Mouse (Mus musculus): Measurements from ENCODE around the gene Hist1h3i.

DNA sequence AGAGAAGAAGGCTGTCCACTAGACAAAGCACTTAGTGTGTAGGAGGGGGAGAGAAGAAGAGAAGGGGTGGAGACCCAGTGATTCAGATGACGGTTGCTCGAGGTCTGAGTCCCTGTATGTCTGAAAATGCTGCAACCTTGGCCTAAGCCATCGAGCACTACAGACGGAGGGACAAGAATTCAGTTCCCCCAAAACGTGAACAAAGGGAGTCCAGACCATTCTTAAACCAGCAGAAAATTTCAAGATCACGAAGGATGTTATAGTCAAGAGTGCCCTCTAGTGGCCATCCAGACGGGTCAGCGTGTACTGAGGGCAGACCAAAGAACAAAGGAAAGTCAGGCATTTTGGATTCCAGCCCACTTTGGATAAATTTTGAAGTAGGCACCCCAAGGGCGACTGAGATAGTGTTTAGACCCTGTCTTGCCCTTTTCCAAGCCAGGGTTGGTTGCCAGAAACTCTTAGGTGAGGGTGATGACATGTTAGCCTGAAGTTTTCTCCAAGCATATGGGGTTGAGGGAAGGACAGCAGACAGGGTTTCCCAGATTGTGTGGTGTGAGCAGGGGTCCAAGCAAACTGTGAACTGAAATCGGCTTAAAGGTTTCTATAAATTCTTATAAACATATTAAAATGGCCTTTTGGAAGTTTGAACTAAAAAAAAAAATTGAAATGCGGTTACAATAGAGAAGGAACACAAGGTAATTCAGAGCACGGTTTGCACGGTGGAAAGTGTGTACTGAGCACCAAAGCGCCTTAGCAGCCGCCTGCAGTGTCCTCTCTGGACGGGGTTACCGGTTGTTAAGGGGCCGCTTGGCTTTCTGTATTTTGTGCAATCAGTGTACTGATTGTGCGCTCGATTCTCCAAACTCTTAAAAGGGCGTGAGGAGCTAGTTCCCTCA lies 48.9 kb downstream of the Hist1h3i start:
- TF ChIP-seq GATA1 (IDR thresholded peaks at IDR 0.05; ENCODE audit: low read length): no peak
- TF ChIP-seq TAL1 (IDR thresholded peaks at IDR 0.05; ENCODE audit: low read length): no peak

Data from erythroblast, embryonic 14.5 days (primary cell).